Mouse (Mus musculus) bone marrow, adult 2 months (tissue): ENCODE measurements around the gene Txndc9. TPM values are rescaled to one million over a fixed set of nuclear protein-coding genes. Genes with fewer than 3 reads are reported as not detected.
A peak's percentile ranks its signal among the peaks of the same experiment; 100 is the strongest.
"Not testable (repeated sequence)": the region's sequence is repeated elsewhere in the genome, so short reads cannot be mapped to it uniquely, and the experiment has no call there.

Experiments
- H3K27ac ChIP-seq: fragments of 200-500 bp; 2 replicates; pipeline ENCODE4 v1.5.1; 2012; ENCODE audit warnings: low read depth, mild to moderate bottlenecking, control low read depth, inconsistent platforms, low read length; ENCODE audit not compliant: control insufficient read depth, poor library complexity, insufficient read depth
- H3K4me1 ChIP-seq: fragments of 200-500 bp; 2 replicates; pipeline ENCODE4 v1.6.1; 2011; ENCODE audit warnings: low read length; ENCODE audit not compliant: control insufficient read depth, insufficient read depth
- H3K4me3 ChIP-seq: fragments of 200-500 bp; replicated peaks from 2 replicates; pipeline ENCODE3; 2011; ENCODE audit warnings: mild to moderate bottlenecking, low read depth, low read length, control low read depth; ENCODE audit not compliant: control insufficient read depth
- CTCF ChIP-seq: fragments of 200-500 bp; IDR thresholded peaks from 2 replicates; pipeline ENCODE4 v1.5.1; 2011; ENCODE audit warnings: low read length, control low read depth; ENCODE audit not compliant: control insufficient read depth, insufficient read depth
- POLR2A ChIP-seq: fragments of 200-500 bp; IDR thresholded peaks from 2 replicates; pipeline ENCODE4 v1.6.1; 2011; ENCODE audit warnings: low read depth, mild to moderate bottlenecking, control low read depth, low read length, borderline replicate concordance; ENCODE audit not compliant: control insufficient read depth
- WGBS: fragments of 180-500 bp; shearing (Covaris S2); methylation state at CpG from one replicate; pipeline ENCODE4 v1.1.7; 2018; 5-methylcytosine and 5-hydroxymethylcytosine counted together
- polyA plus RNA-seq: library from polyadenylated mRNA; stranded (reverse); fragments of >200 nt; gene quantifications from 2 replicates; pipeline ENCODE4 v1.2.4, GENCODE M21; 2011; ENCODE audit warnings: low replicate concordance; ENCODE audit not compliant: missing spikeins, insufficient read depth, insufficient read length

The Txndc9 gene
- polyA plus RNA-seq, 1 experiment = 38.5 TPM

DNA sequence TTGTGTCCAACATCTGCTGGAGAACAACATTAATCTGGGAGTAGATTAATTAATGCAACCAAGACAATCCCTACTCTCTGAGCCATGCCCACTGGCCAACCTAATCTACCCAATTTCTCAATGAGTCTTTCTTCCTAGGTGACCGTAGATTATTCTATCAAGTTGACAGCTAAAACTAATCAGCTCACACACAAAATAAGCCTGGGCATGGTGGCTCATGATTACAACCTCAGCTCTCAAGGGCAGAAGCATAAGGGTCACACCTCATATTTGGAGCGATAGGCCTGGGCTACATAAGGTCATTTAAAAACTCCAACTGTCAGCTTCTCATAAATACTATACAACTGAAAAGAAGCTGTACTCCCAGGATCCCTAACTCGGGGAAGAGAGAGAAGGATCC lies 1.5 kb downstream of the Txndc9 start:
- WGBS = 29% methylated on average over 3 of the region's 3 CpGs
- Histone ChIP-seq H3K27ac (no peak overlapping the region), H3K4me3 (peak overlapping the region; percentile 93), H3K4me1 (no peaks in the 10 kb centered on the region; the same call in 1 of the 2 replicates)
- TF ChIP-seq CTCF (no peak), POLR2A (no peak)

DNA sequence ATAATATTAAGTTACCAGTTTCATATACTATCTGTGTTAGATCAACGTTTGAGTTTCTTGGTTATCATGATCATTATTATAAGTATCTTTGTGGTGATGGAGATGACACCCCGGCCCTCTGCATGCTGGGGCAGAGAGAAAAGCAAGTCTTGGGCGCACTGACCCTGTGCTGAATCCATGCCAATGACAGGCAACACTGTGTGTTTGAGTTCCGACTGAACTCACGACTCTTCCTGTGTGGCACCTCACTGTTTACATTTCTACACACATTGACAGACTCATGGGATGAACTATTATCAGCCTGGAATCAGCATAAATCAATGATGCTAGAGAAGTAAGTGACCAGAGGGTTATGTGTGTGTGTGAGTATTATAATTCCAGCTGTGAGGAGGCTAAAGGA lies 9.8 kb downstream of the Txndc9 start:
- no peak overlapping the region for H3K27ac ChIP-seq
- 91% methylated on average over 5 of the region's 5 CpGs for WGBS
- H3K4me1 ChIP-seq = no peaks in the 10 kb centered on the region
- no peak overlapping the region for H3K4me3 ChIP-seq
- TF ChIP-seq CTCF = no peak
- no peak for TF ChIP-seq POLR2A

DNA sequence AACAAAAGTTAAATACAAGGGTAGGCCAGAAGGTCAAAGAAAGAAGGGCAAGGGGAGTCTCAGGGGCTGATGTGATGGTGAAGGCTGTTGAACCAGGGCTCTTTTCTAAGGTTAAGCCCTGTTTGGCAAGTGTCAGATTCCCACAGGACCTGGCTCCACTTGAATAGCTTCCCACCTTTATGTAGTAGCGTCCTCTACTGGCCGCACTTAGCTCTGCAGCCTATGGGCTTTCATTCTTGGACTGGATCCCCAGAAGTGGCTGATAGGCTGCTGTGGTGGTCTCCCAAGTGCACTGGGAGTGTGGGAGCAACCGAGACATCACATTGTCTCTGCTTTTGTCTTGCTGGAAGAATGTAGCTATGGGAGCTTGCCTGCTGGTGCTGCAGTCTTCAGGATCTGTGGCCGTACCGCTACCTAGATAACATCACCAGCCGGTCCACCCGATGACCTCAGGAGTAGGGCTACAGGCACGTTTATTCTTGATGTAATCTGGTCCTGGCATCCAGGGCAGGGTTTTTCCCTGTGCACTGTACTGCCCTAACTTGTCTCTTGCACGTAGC lies 11.8 kb downstream of the Txndc9 start:
- WGBS = 84% methylated on average over 9 of the region's 9 CpGs
- TF ChIP-seq CTCF (peak; percentile 25; the same call in 1 of the 2 replicates), POLR2A (no peak)
- no peaks in the 10 kb centered on the region for H3K4me1 ChIP-seq
- no peak overlapping the region for H3K27ac ChIP-seq
- H3K4me3 ChIP-seq = no peak overlapping the region

DNA sequence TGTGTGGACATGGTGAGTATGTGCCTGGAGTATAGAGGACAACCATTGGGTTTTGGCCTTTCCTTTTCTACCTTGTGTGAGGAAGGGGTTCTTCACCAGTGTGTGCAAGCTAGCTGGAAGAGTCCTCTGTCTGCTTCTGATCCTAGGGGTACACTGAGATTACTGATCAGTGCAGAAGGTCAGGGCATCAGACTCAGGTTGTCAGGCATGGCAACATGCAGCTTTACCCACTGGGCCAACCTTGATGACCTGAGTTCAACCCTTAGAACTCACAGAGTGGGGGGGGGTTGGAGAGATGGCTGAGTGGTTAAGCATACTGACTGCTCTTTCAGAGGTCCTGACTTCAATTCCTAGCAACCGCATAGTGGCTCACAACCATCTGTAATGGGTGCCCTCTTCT lies 13.4 kb downstream of the Txndc9 start:
- Histone ChIP-seq H3K27ac (no peak overlapping the region), H3K4me1 (no peaks in the 10 kb centered on the region), H3K4me3 (no peak overlapping the region)
- no peak for TF ChIP-seq CTCF
- TF ChIP-seq POLR2A = no peak
- 89% methylated on average over 1 of the region's 1 CpGs for WGBS

DNA sequence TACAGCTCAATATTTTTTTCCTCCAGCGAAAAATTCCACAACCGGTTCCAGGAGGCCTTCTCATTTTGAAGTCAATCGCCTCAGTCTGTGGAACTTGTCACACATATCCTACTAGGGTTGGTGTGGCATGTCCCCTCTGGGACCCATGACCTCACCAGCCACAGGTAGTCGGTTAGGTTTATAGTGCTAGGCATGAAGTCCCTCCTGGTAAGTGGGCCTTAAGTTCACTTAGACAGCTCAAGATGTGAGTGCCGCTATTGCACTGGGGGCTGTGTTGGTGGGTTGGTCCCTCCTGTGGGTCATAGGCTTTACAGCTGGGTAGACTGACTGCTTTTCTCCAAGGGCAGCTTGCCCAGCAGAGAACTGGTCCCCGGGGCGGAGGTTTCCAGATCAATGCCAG lies 20.4 kb downstream of the Txndc9 start:
- Histone ChIP-seq H3K27ac (no peak overlapping the region), H3K4me3 (no peak overlapping the region), H3K4me1 (no peaks in the 10 kb centered on the region)
- 86% methylated on average over 7 of the region's 7 CpGs for WGBS
- TF ChIP-seq CTCF = no peak
- no peak for TF ChIP-seq POLR2A

DNA sequence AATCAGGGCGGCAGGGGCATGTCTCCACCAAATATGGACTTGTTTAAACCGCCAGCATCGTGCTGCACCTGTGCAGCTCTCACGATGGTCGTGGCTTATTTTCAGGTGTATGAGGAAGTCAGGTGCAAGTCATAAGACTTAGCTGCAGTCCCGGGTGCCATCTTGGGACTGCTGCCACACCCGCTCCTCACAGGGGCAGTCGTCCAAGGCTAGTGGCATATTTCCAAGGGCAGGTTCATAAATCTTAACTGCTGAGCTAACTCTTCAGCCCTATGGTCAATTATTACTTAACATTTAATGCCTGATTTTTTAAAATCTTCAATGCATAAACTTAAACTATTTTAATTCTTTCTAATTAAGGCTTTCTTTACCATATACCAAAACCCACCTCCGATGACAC lies 21.0 kb downstream of the Txndc9 start:
- H3K4me1 ChIP-seq, H3K27ac ChIP-seq, H3K4me3 ChIP-seq: not testable (repeated sequence)
- 62% methylated on average over 9 of the region's 9 CpGs for WGBS

DNA sequence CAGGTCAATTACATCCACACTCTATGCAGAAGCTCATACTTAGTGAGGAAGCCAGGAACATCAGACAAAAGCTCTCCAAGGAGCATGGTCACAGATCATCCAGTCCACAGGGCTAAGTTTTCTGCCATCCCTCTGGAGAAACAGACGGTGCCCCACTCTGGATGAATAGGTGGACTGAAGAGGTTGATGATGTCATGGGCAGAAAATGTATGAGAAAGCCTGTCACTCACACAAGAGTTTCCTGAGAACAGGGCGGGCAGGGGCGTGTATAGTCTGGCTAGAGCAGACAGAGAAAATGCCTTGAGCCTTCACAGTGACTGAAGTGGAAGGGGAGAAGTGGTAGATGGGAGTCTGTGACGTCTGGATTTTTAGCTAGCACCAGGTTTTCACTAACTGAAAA lies 26.2 kb downstream of the Txndc9 start:
- Histone ChIP-seq H3K27ac (no peak overlapping the region), H3K4me3 (no peak overlapping the region), H3K4me1 (no peaks in the 10 kb centered on the region)
- TF ChIP-seq POLR2A (no peak), CTCF (no peak)
- WGBS = 43% methylated on average over 4 of the region's 4 CpGs

DNA sequence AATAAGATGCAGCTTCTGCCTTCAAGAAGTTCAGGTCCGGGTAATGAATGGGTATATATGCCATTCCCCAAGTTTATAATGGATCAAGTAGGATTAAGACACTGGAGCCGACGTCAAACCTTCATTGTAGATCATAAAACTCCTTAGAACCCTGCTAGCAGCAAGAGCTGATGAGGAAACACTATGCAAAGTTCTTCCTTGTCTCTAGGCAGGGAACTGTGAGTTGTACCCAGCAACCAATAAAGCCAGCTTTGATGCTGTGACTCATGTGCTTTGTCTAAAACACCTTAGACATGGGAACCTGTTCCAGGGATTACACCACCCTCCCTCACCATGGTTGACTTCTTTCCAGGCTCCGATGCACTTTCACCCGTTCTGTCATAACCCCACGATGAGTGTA lies 28.9 kb downstream of the Txndc9 start:
- Histone ChIP-seq H3K4me1 (no peaks in the 10 kb centered on the region), H3K27ac (no peak overlapping the region), H3K4me3 (no peak overlapping the region)
- TF ChIP-seq CTCF = no peak
- TF ChIP-seq POLR2A = no peak
- 83% methylated on average over 6 of the region's 6 CpGs for WGBS

DNA sequence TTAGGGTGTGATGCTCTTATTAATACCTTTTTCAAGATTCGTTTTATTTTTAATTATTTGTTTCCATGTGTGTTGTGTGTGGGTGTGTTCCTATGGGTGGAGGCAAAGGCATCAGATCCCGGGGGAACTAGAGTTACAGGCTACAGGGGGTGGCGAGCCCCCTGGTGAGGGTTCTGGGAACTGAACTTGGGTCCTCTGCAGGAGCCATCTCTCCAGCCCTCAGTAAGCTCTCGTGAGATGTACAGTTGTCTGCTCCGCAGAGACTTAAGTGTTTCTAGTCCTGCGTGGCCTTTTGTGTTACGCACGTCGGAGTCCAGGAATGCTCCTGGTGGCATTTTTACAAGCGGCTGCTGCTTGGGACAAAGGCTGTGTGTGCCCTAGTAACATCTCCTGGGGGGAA lies 32.1 kb downstream of the Txndc9 start:
- 82% methylated on average over 10 of the region's 10 CpGs for WGBS
- TF ChIP-seq CTCF (no peak), POLR2A (no peak)
- Histone ChIP-seq H3K4me3 (no peak overlapping the region), H3K27ac (no peak overlapping the region), H3K4me1 (no peaks in the 10 kb centered on the region)
